ENCODE assay signal across 17 mouse cellular contexts in genomic region chr1:169049846-169050245, GRCm38 (mm10).
"Had no signal": no experiment of that assay in that cellular context is flagged by ENCODE, and none has a peak within 500 bp of the region (broad histone marks: within the 10 kb centered on the region; RNA-seq: fewer than 3 reads in every experiment).

No protein-coding gene starts in this region.

- H3K36me3 ChIP-seq: lung, embryonic 15.5 days; midbrain, embryonic 13.5 days; midbrain, embryonic 15.5 days; neural tube, embryonic 12.5 days; stomach, embryonic 15.5 days had no signal

- H3K27me3 ChIP-seq: lung, embryonic 15.5 days; megakaryocyte, embryonic 14.5 days; midbrain, embryonic 15.5 days; neural tube, embryonic 12.5 days; stomach, embryonic 15.5 days had no signal

- H3K4me2 ChIP-seq: lung, embryonic 15.5 days; midbrain, embryonic 11.5 days; midbrain, embryonic 13.5 days; midbrain, embryonic 15.5 days; neural tube, embryonic 12.5 days; stomach, embryonic 15.5 days had no signal

- H3K27ac ChIP-seq: lung, embryonic 15.5 days; macrophage; midbrain, embryonic 13.5 days; midbrain, embryonic 15.5 days; neural tube, embryonic 12.5 days; stomach, embryonic 15.5 days; stomach, postnatal 0 days had no signal

- H3K4me1 ChIP-seq: lung, embryonic 15.5 days; megakaryocyte, embryonic 14.5 days; midbrain, embryonic 15.5 days; neural tube, embryonic 12.5 days had no signal

- DNase-seq: lung, adult 2 months; lung, postnatal 14 days; lung, postnatal 36 days; right cerebral cortex, postnatal 14 days; thymus, adult 2 months; thymus, postnatal 25 days; thymus, postnatal 4 days had no signal

- H3K9me3 ChIP-seq: lung, embryonic 15.5 days; megakaryocyte, embryonic 14.5 days; midbrain, embryonic 13.5 days; midbrain, embryonic 15.5 days; neural tube, embryonic 12.5 days; stomach, embryonic 15.5 days had no signal

- H3K4me3 ChIP-seq: lung, embryonic 15.5 days; megakaryocyte, embryonic 14.5 days; midbrain, embryonic 13.5 days; midbrain, embryonic 15.5 days; neural tube, embryonic 12.5 days; stomach, embryonic 15.5 days had no signal

- H3K9ac ChIP-seq: lung, embryonic 15.5 days; midbrain, embryonic 13.5 days; midbrain, embryonic 15.5 days; neural tube, embryonic 12.5 days; stomach, embryonic 15.5 days had no signal

- ATAC-seq: lung, postnatal 0 days; midbrain, embryonic 13.5 days; midbrain, embryonic 15.5 days had no signal
